Mouse (Mus musculus): ENCODE data around the gene Gm35549. TPM values are rescaled to one million over a fixed set of nuclear protein-coding genes. Genes with fewer than 3 reads are reported as not detected.
"Not testable (repeated sequence)": the region's sequence is repeated elsewhere in the genome, so short reads cannot be mapped to it uniquely, and the experiment has no call there.

The Gm35549 gene
- not detected for total RNA-seq (2021)
- long read RNA-seq, experiment 1 = 0 reads
- long read RNA-seq, experiment 2 = 0 reads

GRCm38 (mm10) chr9:122843760-122844159 lies at the start of gene Gm35549:
Gene Gm35549, minus strand, starts transcription at chr9:122844035.
- TF ChIP-seq CTCF (conservative IDR thresholded peaks at IDR 0.05) = no peak
- Histone ChIP-seq H3K4me3 (no peak within 1 kb of the TSS), H3K27ac (no peak within 1 kb of the TSS)
- no peak for DNase-seq (ENCODE audit: low spot score in 2 of 2)

DNA sequence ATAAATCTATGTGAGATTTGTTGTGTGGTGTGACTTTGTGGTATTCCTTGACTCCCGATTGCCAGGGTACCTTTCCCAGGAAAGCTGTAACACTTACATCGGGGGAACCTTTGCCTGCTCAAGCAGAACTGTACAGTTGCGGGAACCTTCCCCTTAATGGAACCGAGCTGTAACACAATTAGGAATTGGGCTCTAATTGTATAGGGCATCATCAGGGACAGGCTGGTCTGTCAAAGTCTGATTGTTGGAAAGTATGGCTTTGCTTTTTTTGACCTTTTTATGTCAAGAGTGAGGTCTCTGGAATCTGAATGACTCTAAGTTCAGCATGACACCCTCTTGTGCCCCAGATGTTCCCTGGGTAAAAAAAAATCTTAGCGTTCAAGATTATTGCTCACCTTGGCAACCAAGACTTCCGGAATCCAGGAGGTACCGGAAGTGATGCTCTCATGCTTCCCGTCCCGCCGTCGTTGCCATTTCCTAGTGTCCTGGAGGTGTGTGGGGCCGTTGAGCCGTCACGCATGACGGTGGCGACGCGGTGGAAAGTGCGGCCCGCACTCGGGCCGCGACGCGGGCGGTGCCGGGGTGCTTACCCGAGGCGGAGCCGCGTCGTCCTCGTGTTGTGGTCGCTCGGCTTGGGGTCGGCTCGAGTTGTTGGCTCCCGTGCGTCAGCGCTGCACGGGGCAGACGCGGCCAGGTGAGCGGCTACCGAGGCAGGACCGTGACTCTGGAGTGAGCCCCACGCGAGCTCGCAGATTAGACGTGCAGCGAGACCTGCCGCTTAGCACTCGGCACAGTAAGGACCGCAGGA lies 42.7 kb upstream of the Gm35549 start:
- H3K27ac ChIP-seq = peak overlapping the region; percentile 85
- DNase-seq (ENCODE audit: low spot score in 2 of 2) = peak; percentile 56 to 57
- no peak for TF ChIP-seq CTCF (conservative IDR thresholded peaks at IDR 0.05)

GRCm38 (mm10) chr9:122885385-122885784 lies 41.5 kb upstream of the Gm35549 start, which contains the start of gene Zkscan7:
Gene Zkscan7, plus strand, starts transcription at chr9:122885685.
- peak within 1 kb of the TSS; percentile 85 for H3K27ac ChIP-seq
- no peak for TF ChIP-seq CTCF (conservative IDR thresholded peaks at IDR 0.05)
- peak within 1 kb of the TSS; percentile 89 for H3K4me3 ChIP-seq
- DNase-seq (ENCODE audit: low spot score in 2 of 2) = no peak

More for the DNA sequence above, 42.7 kb upstream of the Gm35549 start:
- peak overlapping the region; percentile 89 for H3K4me3 ChIP-seq

GRCm38 (mm10) chr9:122875145-122875544 lies 31.3 kb upstream of the Gm35549 start:
- TF ChIP-seq CTCF (conservative IDR thresholded peaks at IDR 0.05) = no peak
- H3K27ac ChIP-seq = no peak overlapping the region
- H3K4me3 ChIP-seq = no peak overlapping the region
- DNase-seq (ENCODE audit: low spot score in 2 of 2) = no peak

DNA sequence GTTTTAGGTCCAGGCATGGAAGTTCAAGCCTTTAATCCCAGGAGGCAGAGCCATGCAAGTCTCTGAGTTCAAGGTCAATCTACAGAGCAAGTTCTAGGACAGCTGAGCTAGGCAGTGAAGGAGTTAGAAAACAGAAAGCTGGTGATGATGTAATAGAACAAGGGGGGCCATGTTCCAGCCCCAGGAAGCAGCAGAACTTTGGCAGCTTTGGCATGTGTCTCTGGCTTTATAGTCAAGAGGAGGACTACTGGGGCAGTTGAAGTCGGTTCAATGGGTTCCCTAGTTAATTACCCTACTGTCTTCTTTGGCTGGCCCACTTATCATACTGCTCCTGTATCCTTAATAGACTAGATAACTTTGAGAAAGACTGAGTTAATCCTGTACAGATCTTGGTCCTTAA lies 30.8 kb upstream of the Gm35549 start:
- DNase-seq (ENCODE audit: low spot score in 2 of 2) = no peak
- no peak for TF ChIP-seq CTCF (conservative IDR thresholded peaks at IDR 0.05)
- Histone ChIP-seq H3K4me3 (no peak overlapping the region), H3K27ac (no peak overlapping the region)

DNA sequence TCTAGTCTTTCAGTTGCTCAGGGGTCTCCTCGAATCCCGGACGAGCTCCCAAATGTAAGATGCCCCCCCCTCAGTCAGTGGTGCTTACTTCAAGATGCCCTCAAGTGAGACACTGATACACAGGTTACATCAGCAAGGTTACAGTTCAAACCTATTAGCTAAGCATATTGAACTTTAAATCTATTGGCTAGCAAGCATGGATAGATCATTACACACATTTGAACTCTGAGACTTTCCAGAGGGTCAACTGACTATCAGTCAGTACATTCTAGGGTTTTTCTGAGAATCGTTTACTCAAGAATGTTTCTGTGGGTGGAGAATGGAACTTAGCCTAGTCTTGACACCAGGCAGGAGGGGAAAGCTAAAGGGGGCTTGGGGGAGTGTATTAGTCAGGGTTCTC lies 28.8 kb upstream of the Gm35549 start:
- no peak for DNase-seq (ENCODE audit: low spot score in 2 of 2)
- no peak overlapping the region for H3K27ac ChIP-seq
- no peak overlapping the region for H3K4me3 ChIP-seq
- no peak for TF ChIP-seq CTCF (conservative IDR thresholded peaks at IDR 0.05)

DNA sequence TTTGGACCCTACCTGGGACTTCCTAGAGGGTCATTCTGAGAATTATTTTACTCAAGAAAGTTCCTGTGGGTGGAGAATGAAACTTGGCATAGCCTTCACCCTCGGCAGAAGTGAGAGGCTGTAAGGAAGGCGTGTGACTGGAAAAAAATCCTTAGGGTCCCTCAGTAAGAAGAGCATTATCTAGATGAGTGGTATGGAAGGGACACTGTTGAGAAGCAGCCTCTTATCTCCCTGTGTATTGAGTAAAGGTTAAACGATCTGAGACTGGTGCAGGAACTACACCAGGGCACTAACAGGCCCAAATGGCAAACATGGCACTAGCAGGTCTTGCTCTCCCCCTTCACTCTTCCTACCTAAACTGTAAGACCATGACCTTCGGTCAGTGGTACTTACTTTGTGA lies 22.4 kb upstream of the Gm35549 start:
- H3K27ac ChIP-seq = peak overlapping the region; percentile 92
- TF ChIP-seq CTCF (conservative IDR thresholded peaks at IDR 0.05) = no peak
- no peak for DNase-seq (ENCODE audit: low spot score in 2 of 2)

DNA sequence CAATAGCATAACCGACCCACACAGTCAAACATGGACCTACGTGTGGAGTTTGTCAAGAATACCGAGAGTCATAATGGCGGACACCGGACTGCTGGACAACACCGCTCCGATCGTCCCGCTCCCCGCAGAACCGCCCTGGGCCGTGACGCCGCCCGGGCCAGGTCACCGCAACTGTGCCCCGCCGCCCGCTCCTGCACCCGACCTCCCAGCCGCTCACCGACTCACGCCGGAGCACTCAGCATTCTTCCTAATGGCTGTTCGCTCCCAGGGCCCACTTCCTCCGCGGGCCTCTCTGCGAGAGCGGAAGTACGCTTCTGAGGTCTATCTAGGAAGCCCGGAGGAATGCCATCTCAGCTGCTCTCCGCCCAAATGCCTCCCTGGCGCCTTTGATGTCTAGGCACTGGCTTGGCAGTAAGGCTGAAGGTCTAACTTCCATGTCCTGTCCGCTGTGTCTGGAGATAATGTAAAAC lies 21.9 kb upstream of the Gm35549 start, which contains the start of gene Zfp445:
Gene Zfp445, minus strand, starts transcription at position 310 of the 470 bp plus-strand sequence.
- peak; percentile 76 to 81 for DNase-seq (ENCODE audit: low spot score in 2 of 2)
- Histone ChIP-seq H3K4me3 (peak within 1 kb of the TSS; percentile 93), H3K27ac (peak within 1 kb of the TSS; percentile 92)
- TF ChIP-seq CTCF (conservative IDR thresholded peaks at IDR 0.05) = no peak

More for the DNA sequence above, 22.4 kb upstream of the Gm35549 start:
- peak overlapping the region; percentile 93 for H3K4me3 ChIP-seq

GRCm38 (mm10) chr9:122864848-122865247 lies 21.0 kb upstream of the Gm35549 start:
- Histone ChIP-seq H3K27ac (peak overlapping the region; percentile 92; the same call in 1 of the 2 replicates), H3K4me3 (peak overlapping the region; percentile 93)
- DNase-seq (ENCODE audit: low spot score in 2 of 2) = no peak
- TF ChIP-seq CTCF (conservative IDR thresholded peaks at IDR 0.05) = no peak

GRCm38 (mm10) chr9:122863731-122864130 lies 19.9 kb upstream of the Gm35549 start:
- Histone ChIP-seq H3K4me3 (no peak overlapping the region), H3K27ac (no peak overlapping the region)
- no peak for TF ChIP-seq CTCF (conservative IDR thresholded peaks at IDR 0.05)
- no peak for DNase-seq (ENCODE audit: low spot score in 2 of 2)

GRCm38 (mm10) chr9:122860752-122861151 lies 16.9 kb upstream of the Gm35549 start:
- DNase-seq (ENCODE audit: low spot score in 2 of 2) = no peak
- H3K27ac ChIP-seq = no peak overlapping the region
- H3K4me3 ChIP-seq = no peak overlapping the region
- TF ChIP-seq CTCF (conservative IDR thresholded peaks at IDR 0.05) = no peak

DNA sequence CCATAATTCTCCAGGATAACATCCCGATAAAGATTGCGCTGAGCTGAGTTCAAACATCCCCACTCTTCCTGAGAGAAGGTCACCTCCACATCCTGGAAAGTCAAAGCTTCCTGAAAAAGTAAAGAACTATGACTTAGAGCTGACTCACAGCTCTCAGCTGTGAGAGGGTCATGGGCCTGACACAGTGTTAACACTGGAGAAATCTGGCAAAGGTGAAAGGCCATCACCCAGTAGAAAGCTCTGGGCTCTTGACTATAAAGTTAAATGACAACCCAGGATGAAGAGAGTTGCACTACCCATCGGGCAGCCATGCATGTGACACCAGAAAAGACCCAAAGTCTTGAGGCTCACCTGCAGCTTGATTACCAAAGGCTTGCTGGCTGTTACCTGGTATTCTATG lies 12.9 kb upstream of the Gm35549 start:
- no peak overlapping the region for H3K4me3 ChIP-seq
- no peak overlapping the region for H3K27ac ChIP-seq
- no peak for TF ChIP-seq CTCF (conservative IDR thresholded peaks at IDR 0.05)
- DNase-seq (ENCODE audit: low spot score in 2 of 2) = no peak

GRCm38 (mm10) chr9:122855617-122856016 lies 11.8 kb upstream of the Gm35549 start:
- Histone ChIP-seq H3K4me3 (no peak overlapping the region), H3K27ac (no peak overlapping the region)
- DNase-seq (ENCODE audit: low spot score in 2 of 2) = no peak
- TF ChIP-seq CTCF (conservative IDR thresholded peaks at IDR 0.05) = no peak

DNA sequence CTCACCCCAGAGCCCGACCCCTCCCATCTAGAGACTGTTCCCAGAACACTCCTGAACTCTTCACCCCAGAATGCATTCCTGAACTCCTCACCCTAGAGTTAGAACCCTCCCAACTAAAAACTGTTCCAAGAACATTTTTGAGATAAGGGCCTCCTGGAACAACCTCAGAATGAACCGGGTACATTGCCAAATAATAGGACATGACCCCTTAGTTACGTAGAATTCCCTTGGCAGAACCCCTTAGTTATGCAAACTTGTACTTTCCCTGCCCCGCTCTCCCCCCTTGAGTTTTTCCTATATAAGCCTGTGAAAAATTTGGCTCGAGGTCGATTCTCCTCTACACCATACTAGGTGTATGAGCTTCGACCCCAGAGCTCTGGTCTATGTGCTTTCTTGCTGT lies 11.3 kb upstream of the Gm35549 start:
- H3K27ac ChIP-seq; DNase-seq (ENCODE audit: low spot score in 2 of 2); H3K4me3 ChIP-seq: not testable (repeated sequence)
